Mouse (Mus musculus) MEL (cell line): ENCODE measurements around the gene Klf12. TPM values are rescaled to one million over a fixed set of nuclear protein-coding genes. Genes with fewer than 3 reads are reported as not detected.

Experiments
- DNase-seq: peaks from one replicate; pipeline ENCODE4 v3.0.0; 2011; ENCODE audit warnings: low read depth, low spot score
- H3K27ac ChIP-seq: 2 replicates; pipeline ENCODE4 v1.5.1; 2012; ENCODE audit warnings: low read depth, mild to moderate bottlenecking, control low read depth, low read length, moderate library complexity; ENCODE audit not compliant: control insufficient read depth
- H3K27me3 ChIP-seq, 2 experiments: fragments of 150-350 bp in 1 of 2; sonication (generic) in 1 of 2; 2 replicates each; pipeline ENCODE4 v1.6.1; 2012; ENCODE audit warnings: low read length in 2 of 2, mild to moderate bottlenecking in 2 of 2, improper control_type of control experiment in 1 of 2, moderate library complexity in 1 of 2; ENCODE audit not compliant: insufficient read depth in 2 of 2, control insufficient read depth in 1 of 2
- H3K36me3 ChIP-seq, 2 experiments: 2 replicates each; pipeline ENCODE4 v1.6.1; 2012 to 2014; ENCODE audit warnings: low read length in 2 of 2, improper control_type of control experiment in 1 of 2, inconsistent platforms in 1 of 2, mild to moderate bottlenecking in 1 of 2; ENCODE audit not compliant: insufficient read depth in 2 of 2, control insufficient read depth in 1 of 2
- H3K4me1 ChIP-seq, 2 experiments: fragments of 150-350 bp in 1 of 2; sonication (generic) in 1 of 2; 2 replicates each; pipeline ENCODE4 v1.6.1; 2012; ENCODE audit warnings: low read length in 2 of 2, improper control_type of control experiment in 1 of 2, mild to moderate bottlenecking in 1 of 2; ENCODE audit not compliant: insufficient read depth in 2 of 2, control insufficient read depth in 1 of 2
- H3K4me3 ChIP-seq, 2 experiments: fragments of 150-350 bp in 1 of 2; sonication (generic) in 1 of 2; 2 replicates each; pipeline ENCODE4 v1.5.1; 2012; ENCODE audit warnings: low read depth in 2 of 2, low read length in 2 of 2, mild to moderate bottlenecking in 2 of 2, moderate library complexity in 2 of 2, control low read depth in 1 of 2, improper control_type of control experiment in 1 of 2; ENCODE audit not compliant: control insufficient read depth in 1 of 2, insufficient read depth in 1 of 2
- H3K79me2 ChIP-seq: 2 replicates; pipeline ENCODE4 v1.6.1; 2012; ENCODE audit warnings: mild to moderate bottlenecking, low read length, moderate library complexity; ENCODE audit not compliant: control insufficient read depth, poor library complexity, insufficient read depth
- H3K9ac ChIP-seq: 2 replicates; pipeline ENCODE4 v1.6.1; 2012; ENCODE audit warnings: low read depth, mild to moderate bottlenecking, control low read depth, low read length, moderate library complexity; ENCODE audit not compliant: control insufficient read depth, poor library complexity, severe bottlenecking
- H3K9me3 ChIP-seq: fragments of 150-350 bp; sonication (generic); replicated peaks from 2 replicates; pipeline ENCODE4 v1.6.1; 2012; ENCODE audit warnings: mild to moderate bottlenecking, low read length, improper control_type of control experiment, moderate library complexity; ENCODE audit not compliant: insufficient read depth
- BHLHE40 ChIP-seq: IDR thresholded peaks from 2 replicates; pipeline ENCODE4 v1.6.1; 2012; ENCODE audit warnings: low read depth, mild to moderate bottlenecking, inconsistent platforms, low read length, improper control_type of control experiment, borderline replicate concordance
- CHD1 ChIP-seq: IDR thresholded peaks from 2 replicates; pipeline ENCODE4 v1.6.1; 2012; ENCODE audit warnings: low read depth, mild to moderate bottlenecking, inconsistent platforms, low read length, improper control_type of control experiment
- CTCF ChIP-seq, 3 experiments: IDR thresholded peaks in 2 of 3; conservative IDR thresholded peaks in 1 of 3; 2 replicates each; pipeline ENCODE4 v1.5.1; 2011 to 2012; ENCODE audit warnings: low read length in 3 of 3, low read depth in 2 of 3, mild to moderate bottlenecking in 2 of 3, improper control_type of control experiment in 1 of 3, inconsistent platforms in 1 of 3, mixed read lengths in 1 of 3, moderate library complexity in 1 of 3; ENCODE audit not compliant: control insufficient read depth in 1 of 3, insufficient read depth in 1 of 3, poor library complexity in 1 of 3, severe bottlenecking in 1 of 3
- ELF1 ChIP-seq: IDR thresholded peaks from 2 replicates; pipeline ENCODE4 v1.6.1; 2014; ENCODE audit warnings: low read depth, mild to moderate bottlenecking, inconsistent platforms, low read length, improper control_type of control experiment, moderate library complexity
- EP300 ChIP-seq, 2 experiments: IDR thresholded peaks; 2 replicates each; pipeline ENCODE4 v1.6.1; 2011; ENCODE audit warnings: improper control_type of control experiment in 2 of 2, low read length in 2 of 2, low read depth in 1 of 2, mild to moderate bottlenecking in 1 of 2
- ETS1 ChIP-seq: IDR thresholded peaks from 2 replicates; pipeline ENCODE4 v1.6.1; 2012; ENCODE audit warnings: low read depth, mild to moderate bottlenecking, inconsistent platforms, low read length, improper control_type of control experiment, moderate library complexity
- HCFC1 ChIP-seq: IDR thresholded peaks from 2 replicates; pipeline ENCODE4 v1.6.1; 2012; ENCODE audit warnings: low read depth, mild to moderate bottlenecking, inconsistent platforms, low read length, improper control_type of control experiment, moderate library complexity
- MAFK ChIP-seq: IDR thresholded peaks from 2 replicates; pipeline ENCODE4 v1.6.1; 2011; ENCODE audit warnings: low read depth, mild to moderate bottlenecking, low read length, improper control_type of control experiment, borderline replicate concordance
- MAX ChIP-seq: IDR thresholded peaks from 2 replicates; pipeline ENCODE4 v1.6.1; 2011; ENCODE audit warnings: low read length, improper control_type of control experiment
- MAZ ChIP-seq: IDR thresholded peaks from 2 replicates; pipeline ENCODE4 v1.6.1; 2012; ENCODE audit warnings: low read depth, mild to moderate bottlenecking, inconsistent platforms, low read length, improper control_type of control experiment
- MYB ChIP-seq: IDR thresholded peaks from 2 replicates; pipeline ENCODE4 v1.6.1; 2011; ENCODE audit warnings: mild to moderate bottlenecking, low read depth, low read length, improper control_type of control experiment
- NRF1 ChIP-seq: IDR thresholded peaks from 2 replicates; pipeline ENCODE4 v1.6.1; 2014; ENCODE audit warnings: low read depth, mild to moderate bottlenecking, inconsistent platforms, low read length, improper control_type of control experiment, moderate library complexity; ENCODE audit not compliant: poor library complexity, insufficient read depth, severe bottlenecking
- POLR2A ChIP-seq, 2 experiments: IDR thresholded peaks; 2 replicates each; pipeline ENCODE4 v1.6.1; 2011 to 2012; ENCODE audit warnings: low read length in 2 of 2, mild to moderate bottlenecking in 2 of 2, control low read depth in 1 of 2, improper control_type of control experiment in 1 of 2, low read depth in 1 of 2, moderate library complexity in 1 of 2; ENCODE audit not compliant: control insufficient read depth in 1 of 2, insufficient read depth in 1 of 2, poor library complexity in 1 of 2
- POLR2AphosphoS2 ChIP-seq: IDR thresholded peaks from 2 replicates; pipeline ENCODE4 v1.6.1; 2011; ENCODE audit warnings: low read length, improper control_type of control experiment
- RAD21 ChIP-seq: IDR thresholded peaks from 2 replicates; pipeline ENCODE4 v1.6.1; 2011; ENCODE audit warnings: mild to moderate bottlenecking, low read depth, low read length, improper control_type of control experiment
- RCOR1 ChIP-seq: IDR thresholded peaks from 2 replicates; pipeline ENCODE4 v1.6.1; 2012; ENCODE audit warnings: low read depth, mild to moderate bottlenecking, inconsistent platforms, low read length, improper control_type of control experiment
- TAL1 ChIP-seq: IDR thresholded peaks from 2 replicates; pipeline ENCODE4 v1.6.1; 2012; ENCODE audit warnings: mild to moderate bottlenecking, inconsistent platforms, low read length, moderate library complexity, mixed read lengths
- TBP ChIP-seq: IDR thresholded peaks from 2 replicates; pipeline ENCODE4 v1.8.0; 2011; ENCODE audit warnings: low read depth, low read length, improper control_type of control experiment
- USF2 ChIP-seq, 2 experiments: IDR thresholded peaks; 2 replicates each; pipeline ENCODE4 v1.6.1; 2011 to 2012; ENCODE audit warnings: improper control_type of control experiment in 2 of 2, low read length in 2 of 2, borderline replicate concordance in 1 of 2, inconsistent platforms in 1 of 2, low read depth in 1 of 2, mild to moderate bottlenecking in 1 of 2; ENCODE audit not compliant: insufficient read depth in 1 of 2
- ZKSCAN1 ChIP-seq: IDR thresholded peaks from 2 replicates; pipeline ENCODE4 v1.6.1; 2012; ENCODE audit warnings: low read depth, mild to moderate bottlenecking, inconsistent platforms, low read length, improper control_type of control experiment, moderate library complexity
- ZMIZ1 ChIP-seq: IDR thresholded peaks from 2 replicates; pipeline ENCODE4 v1.6.1; 2012; ENCODE audit warnings: low read depth, mild to moderate bottlenecking, inconsistent platforms, low read length, improper control_type of control experiment, moderate library complexity
- polyA plus RNA-seq, 2 experiments: library from polyadenylated mRNA; stranded (reverse) in 1 of 2; unstranded in 1 of 2; fragments of >175 nt in 1 of 2; fragments of >200 nt in 1 of 2; gene quantifications; 2 replicates each; pipeline versions ENCODE4 v1.2.1 to v1.2.4; 2012; ENCODE audit warnings: low replicate concordance in 2 of 2, low read depth in 1 of 2; ENCODE audit not compliant: insufficient read length in 2 of 2, insufficient read depth in 1 of 2, missing spikeins in 1 of 2
- total RNA-seq: library from RNA; depleted of rRNA; stranded (reverse); fragments of 300-350 nt; gene quantifications from 2 replicates; pipeline ENCODE4 v1.2.3, GENCODE M21; 2012

The Klf12 gene
- total and polyA plus RNA-seq, 3 experiments = 0.42 to 1.2 TPM; not detected in 1

DNA sequence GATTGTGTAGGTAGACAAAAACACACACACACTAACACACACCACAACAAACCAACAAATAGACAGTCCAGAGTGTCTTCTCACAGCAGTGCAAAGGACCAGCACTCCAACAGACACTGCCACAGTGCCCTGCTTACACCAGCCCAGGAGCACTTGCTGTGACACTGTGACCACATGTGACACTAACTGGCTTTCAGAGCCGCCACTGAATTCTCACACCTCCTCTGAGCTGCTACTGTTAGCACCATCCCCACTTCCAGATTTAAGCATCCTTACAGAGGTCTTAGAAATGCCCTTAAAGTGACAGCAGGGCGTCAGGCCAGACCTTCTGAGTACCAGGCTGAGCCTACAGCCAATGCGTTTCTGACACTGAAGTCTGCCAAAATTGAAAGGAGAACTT lies 48.7 kb downstream of the Klf12 start:
- Histone ChIP-seq H3K27ac (no peak overlapping the region), H3K79me2 (no peaks in the 10 kb centered on the region), H3K36me3 (no peaks in the 10 kb centered on the region), H3K9me3 (no peaks in the 10 kb centered on the region), H3K9ac (no peak overlapping the region), H3K27me3 (no peaks in the 10 kb centered on the region), H3K4me1 (no peaks in the 10 kb centered on the region), H3K4me3 (no peak overlapping the region)
- no peak for TF ChIP-seq CHD1
- no peak for TF ChIP-seq TAL1
- TF ChIP-seq MAX = no peak
- TF ChIP-seq CTCF (IDR thresholded peaks at IDR 0.05 in 2 of 3, conservative IDR thresholded peaks at IDR 0.05 in 1 of 3; ENCODE audit: control insufficient read depth in 1 of 3, insufficient read depth in 1 of 3, low read depth in 2 of 3, low read length in 3 of 3, poor library complexity in 1 of 3, severe bottlenecking in 1 of 3) = no peak
- TF ChIP-seq ELF1 = no peak
- no peak for TF ChIP-seq USF2 (IDR thresholded peaks at IDR 0.05; ENCODE audit: borderline replicate concordance in 1 of 2, insufficient read depth in 1 of 2, low read depth in 1 of 2, low read length in 2 of 2)
- no peak for TF ChIP-seq ZMIZ1
- TF ChIP-seq BHLHE40 = no peak
- TF ChIP-seq MAZ = no peak
- TF ChIP-seq RCOR1 = no peak
- no peak for TF ChIP-seq POLR2A (IDR thresholded peaks at IDR 0.05; ENCODE audit: control insufficient read depth in 1 of 2, insufficient read depth in 1 of 2, low read depth in 1 of 2, low read length in 2 of 2, poor library complexity in 1 of 2)
- TF ChIP-seq RAD21 = no peak
- no peak for TF ChIP-seq EP300 (IDR thresholded peaks at IDR 0.05; ENCODE audit: low read depth in 1 of 2, low read length in 2 of 2)
- no peak for DNase-seq

DNA sequence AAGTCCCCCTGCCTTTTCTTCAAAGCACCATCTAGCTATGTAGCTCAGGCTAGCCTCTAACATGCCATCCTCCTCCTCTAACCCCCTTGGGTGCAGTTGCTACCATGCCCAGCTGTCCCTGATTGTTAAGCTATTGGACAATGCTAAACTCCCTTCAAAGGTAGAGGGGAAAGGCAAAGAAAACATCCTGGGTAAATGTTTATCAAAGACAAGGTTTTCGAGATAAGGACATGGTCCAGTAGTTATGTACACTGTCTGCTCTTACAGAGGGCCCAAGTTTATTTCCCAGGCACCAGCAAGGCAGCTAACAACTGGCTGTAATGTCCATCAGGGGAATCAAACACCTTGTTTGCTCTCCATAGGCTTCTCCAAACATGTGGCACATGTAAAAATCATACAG lies 53.1 kb downstream of the Klf12 start:
- no peak overlapping the region for H3K27ac ChIP-seq
- no peaks in the 10 kb centered on the region for H3K27me3 ChIP-seq
- no peak for TF ChIP-seq TBP
- no peak for TF ChIP-seq ZKSCAN1
- no peak for TF ChIP-seq MAX
- TF ChIP-seq NRF1 = no peak
- no peak for TF ChIP-seq MAFK
- TF ChIP-seq HCFC1 = no peak
- no peak for TF ChIP-seq POLR2AphosphoS2
- no peak for TF ChIP-seq ETS1
- TF ChIP-seq MAZ = no peak
- TF ChIP-seq MYB = no peak
- no peaks in the 10 kb centered on the region for H3K9me3 ChIP-seq
- H3K4me1 ChIP-seq = no peaks in the 10 kb centered on the region
- no peaks in the 10 kb centered on the region for H3K79me2 ChIP-seq
- H3K9ac ChIP-seq = no peak overlapping the region
- no peaks in the 10 kb centered on the region for H3K36me3 ChIP-seq
- H3K4me3 ChIP-seq = no peak overlapping the region
- DNase-seq = no peak
